Mouse (Mus musculus) CH12.LX (cell line): ENCODE results near the gene Foxl2. TPM values are rescaled to one million over a fixed set of nuclear protein-coding genes. Genes with fewer than 3 reads are reported as not detected.
A peak's percentile ranks its signal among the peaks of the same experiment; 100 is the strongest.

Source experiments
- DNase-seq: peaks from one replicate; pipeline ENCODE4 v3.0.0-alpha.2; 2013; ENCODE audit errors: extremely low read depth
- H3K27ac ChIP-seq: 2 replicates; pipeline ENCODE4 v1.5.1; 2012; ENCODE audit warnings: low read depth, mild to moderate bottlenecking, control low read depth, moderate library complexity; ENCODE audit not compliant: insufficient read depth
- H3K27me3 ChIP-seq: replicated peaks from 2 replicates; pipeline ENCODE3; 2012; ENCODE audit warnings: inconsistent platforms
- H3K36me3 ChIP-seq, 2 experiments: replicated peaks in 1 of 2; 2 replicates each; pipeline versions ENCODE3 to v1.6.1; 2012; ENCODE audit warnings: inconsistent platforms in 1 of 2, low read length in 1 of 2, mild to moderate bottlenecking in 1 of 2, mixed read lengths in 1 of 2, moderate library complexity in 1 of 2; ENCODE audit not compliant: control insufficient read depth in 1 of 2, insufficient read depth in 1 of 2
- H3K4me1 ChIP-seq, 2 experiments: 2 replicates each; pipeline ENCODE4 v1.6.1; 2012; ENCODE audit warnings: inconsistent platforms in 1 of 2, moderate library complexity in 1 of 2; ENCODE audit not compliant: insufficient read depth in 2 of 2, control insufficient read depth in 1 of 2
- H3K4me2 ChIP-seq: 2 replicates; pipeline ENCODE4 v1.6.1; 2012; ENCODE audit warnings: low read depth, mild to moderate bottlenecking, control low read depth; ENCODE audit not compliant: poor library complexity, insufficient read depth, severe bottlenecking
- H3K4me3 ChIP-seq, 3 experiments: fragments of 150-350 bp in 1 of 3; sonication (generic) in 1 of 3; replicated peaks in 1 of 3; 2 replicates each; pipeline versions ENCODE3 to v1.5.1; 2011 to 2012; ENCODE audit warnings: low read depth in 2 of 3, low read length in 2 of 3, mild to moderate bottlenecking in 2 of 3, moderate library complexity in 2 of 3, control low read depth in 1 of 3, improper control_type of control experiment in 1 of 3, inconsistent platforms in 1 of 3, mixed read lengths in 1 of 3; ENCODE audit not compliant: poor library complexity in 1 of 3
- H3K79me2 ChIP-seq: replicated peaks from 2 replicates; pipeline ENCODE4 v1.6.1; 2012; ENCODE audit warnings: mild to moderate bottlenecking, moderate library complexity; ENCODE audit not compliant: control insufficient read depth, poor library complexity, insufficient read depth, severe bottlenecking; ENCODE audit errors: extremely low read depth
- H3K9ac ChIP-seq: 2 replicates; pipeline ENCODE4 v1.6.1; 2012; ENCODE audit warnings: low read depth, mild to moderate bottlenecking, control low read depth, moderate library complexity; ENCODE audit not compliant: insufficient read depth
- H3K9me3 ChIP-seq: replicated peaks from 2 replicates; pipeline ENCODE3; 2012; ENCODE audit warnings: low read length, inconsistent platforms, mixed read lengths
- CHD2 ChIP-seq: IDR thresholded peaks from 2 replicates; pipeline ENCODE4 v1.6.1; 2011; ENCODE audit warnings: low read length, improper control_type of control experiment
- CTCF ChIP-seq, 2 experiments: IDR thresholded peaks in 1 of 2; conservative IDR thresholded peaks in 1 of 2; 2 replicates each; pipeline ENCODE4 v1.5.1; 2011 to 2012; ENCODE audit warnings: low read depth in 2 of 2, low read length in 2 of 2, improper control_type of control experiment in 1 of 2, inconsistent platforms in 1 of 2, mild to moderate bottlenecking in 1 of 2, moderate library complexity in 1 of 2
- EP300 ChIP-seq: IDR thresholded peaks from 2 replicates; pipeline ENCODE4 v1.6.1; 2011; ENCODE audit warnings: low read length, improper control_type of control experiment
- HCFC1 ChIP-seq: IDR thresholded peaks from 2 replicates; pipeline ENCODE4 v1.6.1; 2012; ENCODE audit warnings: low read depth, mild to moderate bottlenecking, inconsistent platforms, low read length, improper control_type of control experiment
- IRF4 ChIP-seq: IDR thresholded peaks from 2 replicates; pipeline ENCODE4 v1.6.1; 2014; ENCODE audit warnings: low read depth, mild to moderate bottlenecking, inconsistent platforms, low read length, improper control_type of control experiment
- MXI1 ChIP-seq: IDR thresholded peaks from 2 replicates; pipeline ENCODE4 v1.6.1; 2011; ENCODE audit warnings: mild to moderate bottlenecking, low read depth, low read length, improper control_type of control experiment
- NELFE ChIP-seq: IDR thresholded peaks from 2 replicates; pipeline ENCODE4 v1.6.1; 2011; ENCODE audit warnings: low read depth, low read length, improper control_type of control experiment
- NRF1 ChIP-seq: IDR thresholded peaks from 2 replicates; pipeline ENCODE4 v1.6.1; 2014; ENCODE audit warnings: low read depth, mild to moderate bottlenecking, inconsistent platforms, low read length, improper control_type of control experiment, moderate library complexity
- POLR2A ChIP-seq: IDR thresholded peaks from 2 replicates; pipeline ENCODE4 v1.6.1; 2011; ENCODE audit warnings: low read depth, mild to moderate bottlenecking, improper control_type of control experiment, low read length
- POLR2AphosphoS2 ChIP-seq: IDR thresholded peaks from 2 replicates; pipeline ENCODE4 v1.6.1; 2011; ENCODE audit warnings: low read depth, low read length, improper control_type of control experiment
- RAD21 ChIP-seq: IDR thresholded peaks from 2 replicates; pipeline ENCODE4 v1.6.1; 2011; ENCODE audit warnings: low read depth, mild to moderate bottlenecking, low read length, improper control_type of control experiment, moderate library complexity
- SIN3A ChIP-seq: IDR thresholded peaks from 2 replicates; pipeline ENCODE4 v1.6.1; 2012; ENCODE audit warnings: low read length, improper control_type of control experiment, inconsistent platforms
- SMC3 ChIP-seq: IDR thresholded peaks from 2 replicates; pipeline ENCODE4 v1.6.1; 2011; ENCODE audit warnings: low read depth, low read length, improper control_type of control experiment
- TBP ChIP-seq: conservative IDR thresholded peaks from 2 replicates; pipeline ENCODE4 v1.6.1; 2011; ENCODE audit warnings: low read depth, low read length, improper control_type of control experiment
- TCF12 ChIP-seq: IDR thresholded peaks from 2 replicates; pipeline ENCODE4 v1.6.1; 2014; ENCODE audit warnings: low read depth, mild to moderate bottlenecking, inconsistent platforms, low read length, improper control_type of control experiment
- USF2 ChIP-seq: conservative IDR thresholded peaks from 2 replicates; pipeline ENCODE4 v1.6.1; 2011; ENCODE audit warnings: low read depth, low read length, improper control_type of control experiment
- dilution Hi-C: fragments of 300-500 bp; cut with MboI; formaldehyde crosslinking; loops from 2 replicates; pipeline ENCODE4 v1.14.3; 2020; ENCODE audit warnings: low sequenced_read_pairs; ENCODE audit not compliant: extremely low pct_unique_long_range_greater_than_20kb, extremely low pct_ligation_motif_present
- in situ Hi-C: fragments of 300-500 bp; cut with MboI; formaldehyde crosslinking; loops from 3 replicates; pipeline ENCODE4 v1.14.3; 2019; ENCODE audit warnings: low sequenced_read_pairs, low pct_ligation_motif_present, low pct_unique_long_range_greater_than_20kb, mixed read lengths
- polyA plus RNA-seq: library from polyadenylated mRNA; unstranded; fragments of >175 nt; gene quantifications from 2 replicates; pipeline ENCODE4 v1.2.1, GENCODE M21; 2012; ENCODE audit warnings: low read depth; ENCODE audit not compliant: insufficient read length
- total RNA-seq, 2 experiments: library from RNA; depleted of rRNA; stranded (reverse); fragments of 300-350 nt in 1 of 2; fragments of >200 nt in 1 of 2; gene quantifications; 2 replicates each; pipeline ENCODE4 v1.2.3; 2012 to 2014

The Foxl2 gene
- total and polyA plus RNA-seq, 3 experiments: not detected

DNA sequence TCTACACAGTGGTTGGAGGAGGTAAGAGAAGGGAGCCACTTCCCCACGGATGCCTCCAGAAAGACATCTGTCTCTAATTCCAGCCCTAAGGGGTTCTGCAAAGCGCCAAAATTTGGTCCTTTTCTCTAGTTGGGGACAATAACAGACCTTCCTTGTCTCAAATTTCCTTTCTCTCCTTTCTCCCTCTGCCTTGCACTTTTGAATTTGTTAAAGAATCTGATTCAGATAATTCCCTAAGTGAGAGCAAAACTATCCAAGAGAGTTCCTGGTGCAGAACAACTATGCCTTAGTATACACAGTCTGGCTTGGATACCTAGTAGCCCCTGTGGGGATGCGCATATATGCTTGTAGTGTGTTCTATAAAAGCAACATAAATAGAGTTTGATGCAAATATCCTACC, 4.8 kb downstream of the Foxl2 start:
- Histone ChIP-seq H3K9ac (no peak overlapping the region), H3K9me3 (peaks cover 20% of the 10 kb centered on the region), H3K79me2 (no peaks in the 10 kb centered on the region), H3K4me2 (no peak overlapping the region), H3K27me3 (peaks cover 3% of the 10 kb centered on the region), H3K4me3 (no peak overlapping the region), H3K27ac (no peak overlapping the region), H3K36me3 (no peaks in the 10 kb centered on the region), H3K4me1 (no peaks in the 10 kb centered on the region)
- in situ Hi-C loops: loop anchor here (25.0 kb wide), 1 partner anchor 323 kb away; no protein-coding TSS in a partner anchor
- TF ChIP-seq NELFE: no peak
- no peak for TF ChIP-seq MXI1
- no peak for TF ChIP-seq USF2
- TF ChIP-seq TCF12: no peak
- no peak for TF ChIP-seq TBP
- TF ChIP-seq IRF4: no peak
- TF ChIP-seq SIN3A: no peak
- no peak for TF ChIP-seq EP300
- TF ChIP-seq POLR2AphosphoS2: no peak
- no peak for TF ChIP-seq RAD21
- no peak for TF ChIP-seq POLR2A
- TF ChIP-seq HCFC1: no peak
- no peak for TF ChIP-seq SMC3
- TF ChIP-seq CHD2: no peak
- DNase-seq: no peak
- dilution Hi-C loops: no loop called here

DNA sequence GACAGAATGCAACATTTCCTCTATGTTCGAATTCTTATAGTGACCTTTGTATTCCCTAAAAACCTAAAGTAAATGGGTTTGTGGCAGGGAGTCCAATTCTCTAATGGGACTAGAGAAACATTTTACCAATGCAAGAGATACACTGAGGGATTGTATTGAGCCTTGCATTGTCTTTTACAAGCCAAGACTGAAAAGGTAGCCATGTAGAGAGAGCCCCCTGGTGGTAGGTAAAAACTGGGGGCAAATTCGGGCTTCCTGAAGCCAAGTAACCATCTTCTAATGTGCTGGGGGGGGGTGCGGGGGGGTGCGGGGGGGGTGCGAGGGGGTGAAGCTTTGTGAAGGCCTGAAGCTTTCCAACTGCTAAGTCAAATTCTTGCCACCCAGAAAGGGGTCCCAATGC, 5.3 kb downstream of the Foxl2 start:
- Histone ChIP-seq H3K9ac (no peak overlapping the region), H3K9me3 (peaks cover 16% of the 10 kb centered on the region), H3K4me1 (no peaks in the 10 kb centered on the region), H3K4me3 (no peak overlapping the region), H3K27ac (no peak overlapping the region), H3K4me2 (no peak overlapping the region), H3K27me3 (peaks cover 3% of the 10 kb centered on the region), H3K36me3 (no peaks in the 10 kb centered on the region), H3K79me2 (no peaks in the 10 kb centered on the region)
- DNase-seq: peak; percentile 15
- TF ChIP-seq CTCF (conservative IDR thresholded peaks at IDR 0.05 in 1 of 2, IDR thresholded peaks at IDR 0.05 in 1 of 2; ENCODE audit: low read depth in 2 of 2, low read length in 2 of 2): peak in 1 of 2 experiments; percentile 64; a peak in 2 of 4 replicates
- TF ChIP-seq SMC3: peak; percentile 57
- peak; percentile 46 for TF ChIP-seq RAD21
- TF ChIP-seq NRF1: no peak
- dilution Hi-C loops (no loop called here), in situ Hi-C loops (loop anchor here (25.0 kb wide), 1 partner anchor 323 kb away; no protein-coding TSS in a partner anchor)
